Mouse (Mus musculus) intestine, embryonic 16.5 days (tissue): Measurements from ENCODE around the gene Rbbp4. TPM values are rescaled to one million over a fixed set of nuclear protein-coding genes. Genes with fewer than 3 reads are reported as not detected.

Experiments
- ATAC-seq: fragments of 200-750 bp; cut with Nextera tagmentation; 2 replicates; pipeline ENCODE4 v1.8.0; 2017; ENCODE audit warnings: moderate TSS enrichment, moderate library complexity
- H3K27ac ChIP-seq: fragments of 300-500 bp; sonication (generic); 2 replicates; pipeline ENCODE4 v1.5.1; 2014; ENCODE audit warnings: mild to moderate bottlenecking, low read length
- H3K27me3 ChIP-seq: fragments of 300-500 bp; sonication (generic); replicated peaks from 2 replicates; pipeline ENCODE4 v1.6.1; 2014; ENCODE audit warnings: low read length, control low read depth, mixed read lengths; ENCODE audit not compliant: control insufficient read depth, insufficient read depth
- H3K36me3 ChIP-seq: fragments of 300-500 bp; sonication (generic); 2 replicates; pipeline ENCODE4 v1.6.1; 2014; ENCODE audit warnings: low read length, control low read depth; ENCODE audit not compliant: control insufficient read depth, insufficient read depth
- H3K4me1 ChIP-seq: fragments of 300-500 bp; sonication (generic); 2 replicates; pipeline ENCODE4 v1.6.1; 2014; ENCODE audit warnings: low read length, control low read depth, mixed read lengths; ENCODE audit not compliant: control insufficient read depth, insufficient read depth
- H3K4me2 ChIP-seq: fragments of 300-500 bp; sonication (generic); 2 replicates; pipeline ENCODE4 v1.6.1; 2014; ENCODE audit warnings: low read depth, low read length, control low read depth
- H3K4me3 ChIP-seq: fragments of 300-500 bp; sonication (generic); 2 replicates; pipeline ENCODE4 v1.5.1; 2014; ENCODE audit warnings: mild to moderate bottlenecking, low read length
- H3K9ac ChIP-seq: fragments of 300-500 bp; sonication (generic); 2 replicates; pipeline ENCODE4 v1.6.1; 2014; ENCODE audit warnings: low read depth, low read length
- H3K9me3 ChIP-seq: fragments of 300-500 bp; sonication (generic); 2 replicates; pipeline ENCODE4 v1.6.1; 2016; ENCODE audit warnings: low read length, control low read depth; ENCODE audit not compliant: control insufficient read depth
- WGBS: fragments of 180-500 bp; shearing (Covaris S2); extraction: QIAGEN DNeasy Blood & Tissue Kit; methylation state at CpG from one replicate; pipeline ENCODE4 v1.1.7; 2014; 5-methylcytosine and 5-hydroxymethylcytosine counted together
- polyA plus RNA-seq: library from polyadenylated mRNA; unstranded; fragments of >200 nt; fragmentation: Nextera tagmentation; extraction: Ambion mirVana; gene quantifications from 2 replicates; pipeline ENCODE4 v1.2.1, GENCODE M21; 2015

Rbbp4 gene
- polyA plus RNA-seq, 1 experiment from 2014 or later, result 297 TPM

DNA sequence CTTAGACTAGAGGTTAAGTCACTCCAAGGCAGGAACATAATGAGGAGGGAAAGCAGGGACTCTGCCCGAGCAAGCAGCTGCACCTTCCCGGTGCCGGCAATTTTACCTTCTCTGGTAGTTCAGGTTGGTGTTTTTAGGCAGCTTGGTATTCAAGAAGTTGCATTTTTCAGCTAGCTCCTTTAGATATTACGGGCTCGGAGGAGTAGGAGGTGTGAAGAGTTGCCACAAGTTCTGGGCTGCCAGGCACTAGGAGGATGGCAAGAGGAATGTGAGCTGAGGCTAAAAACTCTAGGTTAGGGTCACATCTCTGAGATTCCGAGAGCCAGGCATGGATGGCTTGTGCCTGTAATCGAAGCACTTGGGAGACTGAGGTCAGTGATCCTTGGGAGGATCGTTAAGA, 45.5 kb downstream of the Rbbp4 start:
- Histone ChIP-seq H3K9ac (no peak overlapping the region), H3K4me3 (no peak overlapping the region), H3K27ac (no peak overlapping the region), H3K36me3 (no peaks in the 10 kb centered on the region), H3K4me2 (no peak overlapping the region), H3K9me3 (no peaks in the 10 kb centered on the region), H3K27me3 (peaks cover 8% of the 10 kb centered on the region; the same call in 1 of the 2 replicates), H3K4me1 (peaks cover 18% of the 10 kb centered on the region)
- WGBS, result 90% methylated on average over 8 of the region's 8 CpGs
- no peak for ATAC-seq

DNA sequence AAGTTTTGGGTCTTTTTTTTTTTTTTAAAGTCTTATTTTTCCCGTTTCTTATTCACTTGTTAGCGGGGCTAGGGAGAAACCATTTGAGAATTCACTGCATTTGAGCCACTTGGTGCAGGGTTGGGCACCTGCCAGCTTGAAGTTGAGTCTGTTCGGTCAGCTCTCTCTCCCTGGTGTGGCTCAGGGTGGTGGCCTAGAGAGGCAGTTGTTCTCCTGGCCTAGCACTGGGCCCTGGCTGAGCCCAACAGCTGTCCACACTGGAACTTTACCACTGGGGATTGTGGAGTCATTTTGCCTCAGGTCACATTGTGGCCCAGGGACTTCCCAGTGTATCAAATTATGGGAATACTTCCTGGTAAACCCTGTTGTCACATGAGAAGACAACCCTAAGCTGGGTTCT, 47.1 kb downstream of the Rbbp4 start:
- 45% methylated on average over 3 of the region's 3 CpGs for WGBS
- 0 out of 2 replicates have a peak, but pooled peaks have one; percentile 26 for ATAC-seq
- peak overlapping the region; percentile 61; the same call in 1 of the 2 replicates for H3K4me3 ChIP-seq
- H3K27me3 ChIP-seq, result peaks cover 8% of the 10 kb centered on the region; the same call in 1 of the 2 replicates
- peaks cover 18% of the 10 kb centered on the region for H3K4me1 ChIP-seq
- no peak overlapping the region for H3K27ac ChIP-seq
- H3K4me2 ChIP-seq, result peak overlapping the region; percentile 100
- H3K9me3 ChIP-seq, result no peaks in the 10 kb centered on the region
- peak overlapping the region; percentile 72 for H3K9ac ChIP-seq
- no peaks in the 10 kb centered on the region for H3K36me3 ChIP-seq

DNA sequence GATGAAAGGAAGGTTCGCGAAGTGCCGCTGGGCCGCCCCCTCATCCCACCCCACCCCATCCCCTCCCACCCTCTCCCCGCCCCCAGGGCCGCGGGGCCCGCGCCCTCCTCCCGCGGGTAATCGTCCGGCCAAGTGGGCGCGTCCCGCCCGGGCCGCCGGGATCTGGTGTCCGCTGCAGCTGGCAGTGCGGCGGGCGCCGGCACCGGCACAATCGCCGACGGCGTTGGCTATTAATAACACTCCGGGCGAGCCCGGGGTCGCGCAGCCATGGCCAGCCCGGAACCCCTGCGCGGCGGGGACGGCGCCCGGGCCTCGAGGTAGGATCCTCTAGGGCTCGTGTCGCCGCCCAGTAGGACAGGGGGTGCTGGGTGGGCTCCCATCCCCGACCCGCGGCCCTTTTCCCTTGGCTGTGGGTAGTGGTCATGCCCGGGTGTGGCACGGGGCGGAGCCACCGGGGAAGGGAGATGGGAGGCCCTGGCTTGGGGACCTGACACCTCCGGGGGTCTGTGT, 47.6 kb downstream of the Rbbp4 start, which contains the start of gene Sync:
TSS of gene Sync (plus strand) at position 146 of the 510 bp plus-strand sequence.
- Histone ChIP-seq H3K27ac (no peak within 1 kb of the TSS), H3K27me3 (peaks cover 8% of the 10 kb centered on the region; the same call in 1 of the 2 replicates), H3K36me3 (no peaks in the 10 kb centered on the region), H3K4me1 (peaks cover 18% of the 10 kb centered on the region), H3K4me2 (peak within 1 kb of the TSS; percentile 100), H3K9me3 (no peaks in the 10 kb centered on the region), H3K4me3 (peak within 1 kb of the TSS; percentile 61), H3K9ac (peak within 1 kb of the TSS; percentile 72)
- 1% methylated on average over 41 of the region's 53 CpGs for WGBS
- ATAC-seq, result peak; percentile 49

DNA sequence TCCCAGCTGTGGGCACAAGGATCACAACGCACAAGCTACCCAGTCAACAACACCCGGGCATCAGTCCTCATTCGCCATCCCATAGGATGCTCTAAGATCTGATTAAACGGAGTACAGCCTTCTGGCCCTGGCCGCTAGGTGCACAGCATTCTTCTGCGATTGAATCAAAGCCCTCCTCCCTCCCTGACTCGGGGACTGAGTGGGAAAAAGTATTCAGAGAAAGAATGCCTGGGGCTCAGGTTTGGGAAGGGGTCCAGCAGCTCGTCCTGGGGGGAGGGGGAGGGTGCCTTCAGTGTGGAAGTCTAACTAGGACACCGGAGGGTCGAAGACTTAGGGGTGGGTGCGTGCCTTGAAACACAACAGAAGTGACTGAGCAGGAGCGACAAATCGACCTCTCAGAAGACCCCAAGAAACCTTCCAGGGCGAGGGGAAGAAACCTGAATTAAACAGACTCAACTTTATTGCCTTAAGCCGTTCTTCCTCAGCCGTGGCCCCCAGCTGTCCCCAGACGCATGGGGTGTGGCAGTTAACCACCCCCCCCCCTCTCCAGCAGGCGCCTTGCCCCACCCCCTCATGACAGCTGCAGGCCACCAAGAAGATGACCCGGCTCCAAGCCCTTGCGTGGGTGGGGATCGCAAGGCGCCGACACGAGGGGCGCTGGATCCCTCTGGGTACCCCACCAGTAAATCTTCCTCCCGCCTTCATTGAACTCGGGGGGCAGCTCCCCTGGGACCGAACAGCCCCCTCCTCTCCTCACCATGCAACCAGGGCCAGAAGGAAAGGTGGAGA, 48.3 kb downstream of the Rbbp4 start:
- Histone ChIP-seq H3K4me2 (peak overlapping the region; percentile 100), H3K4me1 (peaks cover 18% of the 10 kb centered on the region), H3K9me3 (no peaks in the 10 kb centered on the region), H3K27ac (no peak overlapping the region), H3K4me3 (peak overlapping the region; percentile 61), H3K36me3 (no peaks in the 10 kb centered on the region), H3K27me3 (peaks cover 8% of the 10 kb centered on the region; the same call in 1 of the 2 replicates), H3K9ac (peak overlapping the region; percentile 72)
- 3% methylated on average over 28 of the region's 28 CpGs for WGBS
- ATAC-seq, result peak; percentile 62

DNA sequence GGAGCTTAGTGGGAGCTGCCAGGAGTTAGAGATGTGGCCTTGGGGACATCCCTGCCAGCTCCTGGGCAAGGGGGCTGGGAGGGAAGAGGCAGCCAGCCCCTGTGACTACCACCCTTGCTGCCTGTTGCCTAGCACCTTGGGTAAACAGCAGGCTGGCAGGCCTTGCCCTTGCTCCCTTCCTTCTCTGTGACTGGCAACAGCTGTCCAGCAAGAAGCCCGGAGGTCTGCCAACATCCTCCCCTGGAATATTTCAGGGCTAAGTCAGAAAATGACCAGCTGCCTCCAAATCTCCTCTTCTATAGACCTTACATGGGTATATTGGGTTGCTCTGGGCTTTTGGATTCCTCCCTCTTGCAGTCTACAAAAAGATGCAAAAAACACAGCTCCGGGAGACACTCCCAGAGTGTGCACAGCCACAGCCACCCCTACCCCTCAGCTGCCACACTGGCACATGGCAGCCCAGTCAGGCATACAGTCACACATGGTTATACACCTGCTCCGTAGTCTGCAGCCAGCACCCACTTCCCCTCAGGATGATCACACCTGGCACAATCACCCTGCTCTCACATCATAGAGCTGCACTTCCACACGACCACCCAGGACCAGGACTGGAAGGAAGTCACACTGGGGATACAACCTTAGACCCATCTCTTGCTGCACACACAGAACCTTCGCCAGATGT, 49.0 kb downstream of the Rbbp4 start:
- Histone ChIP-seq H3K27me3 (peaks cover 8% of the 10 kb centered on the region; the same call in 1 of the 2 replicates), H3K9me3 (no peaks in the 10 kb centered on the region), H3K27ac (no peak overlapping the region), H3K36me3 (no peaks in the 10 kb centered on the region), H3K4me3 (no peak overlapping the region; the same call in 1 of the 2 replicates), H3K9ac (peak overlapping the region; percentile 24; the same call in 1 of the 2 replicates), H3K4me2 (peak overlapping the region; percentile 100), H3K4me1 (peaks cover 18% of the 10 kb centered on the region)
- no peak for ATAC-seq
- WGBS, result 53% methylated on average over 5 of the region's 5 CpGs

DNA sequence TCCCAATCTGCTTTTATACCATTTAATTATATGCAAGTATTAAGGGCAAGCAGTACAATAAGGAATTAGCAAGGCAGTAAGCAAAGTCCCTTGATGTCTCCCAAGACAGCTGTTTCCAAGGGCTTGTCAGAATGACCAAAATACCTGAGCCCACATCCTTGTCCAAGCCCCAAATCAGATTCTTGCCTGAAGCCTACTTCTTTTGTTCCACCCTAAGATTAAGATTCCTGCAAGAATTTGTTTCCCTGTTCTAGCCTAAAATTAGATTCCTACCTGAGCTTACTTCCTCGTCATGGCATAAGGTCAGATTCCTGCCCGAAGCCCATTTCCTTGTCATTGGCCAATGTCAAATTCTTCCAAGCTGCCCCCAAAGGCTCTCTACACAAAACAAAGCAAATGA, 50.5 kb downstream of the Rbbp4 start:
- H3K4me3 ChIP-seq, result no peak overlapping the region

DNA sequence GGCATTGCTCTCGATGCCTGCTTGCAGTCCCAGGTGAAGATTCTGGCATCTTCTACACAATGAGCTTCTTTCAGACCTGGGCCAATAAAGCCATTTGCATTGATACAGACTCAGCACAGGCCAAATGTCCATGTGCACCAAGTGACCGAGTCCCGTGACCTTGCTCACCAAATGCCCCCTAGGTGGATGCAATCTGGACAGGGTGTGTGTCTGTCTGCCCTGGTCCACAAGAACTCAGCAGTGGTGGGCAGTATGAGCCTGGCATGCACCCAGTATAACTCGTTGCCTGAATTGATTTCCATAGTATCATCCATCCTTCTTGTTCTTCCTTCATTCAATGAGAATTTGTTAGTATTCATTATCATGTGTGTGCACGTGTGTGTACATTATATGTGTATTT, 51.9 kb downstream of the Rbbp4 start:
- H3K9me3 ChIP-seq, result no peaks in the 10 kb centered on the region
- H3K27ac ChIP-seq, result no peak overlapping the region
- H3K36me3 ChIP-seq, result no peaks in the 10 kb centered on the region
- no peak overlapping the region for H3K9ac ChIP-seq
- H3K4me1 ChIP-seq, result peaks cover 18% of the 10 kb centered on the region
- H3K27me3 ChIP-seq, result peaks cover 8% of the 10 kb centered on the region; the same call in 1 of the 2 replicates
- H3K4me3 ChIP-seq, result no peak overlapping the region
- WGBS, result 84% methylated on average over 5 of the region's 5 CpGs
- H3K4me2 ChIP-seq, result no peak overlapping the region
- ATAC-seq, result no peak

More for the DNA sequence above, 50.5 kb downstream of the Rbbp4 start:
- Histone ChIP-seq H3K27ac (no peak overlapping the region), H3K9ac (no peak overlapping the region), H3K4me1 (peaks cover 18% of the 10 kb centered on the region), H3K9me3 (no peaks in the 10 kb centered on the region), H3K4me2 (no peak overlapping the region), H3K27me3 (peaks cover 8% of the 10 kb centered on the region; the same call in 1 of the 2 replicates), H3K36me3 (no peaks in the 10 kb centered on the region)
- 80% methylated on average over 2 of the region's 2 CpGs for WGBS
- no peak for ATAC-seq

DNA sequence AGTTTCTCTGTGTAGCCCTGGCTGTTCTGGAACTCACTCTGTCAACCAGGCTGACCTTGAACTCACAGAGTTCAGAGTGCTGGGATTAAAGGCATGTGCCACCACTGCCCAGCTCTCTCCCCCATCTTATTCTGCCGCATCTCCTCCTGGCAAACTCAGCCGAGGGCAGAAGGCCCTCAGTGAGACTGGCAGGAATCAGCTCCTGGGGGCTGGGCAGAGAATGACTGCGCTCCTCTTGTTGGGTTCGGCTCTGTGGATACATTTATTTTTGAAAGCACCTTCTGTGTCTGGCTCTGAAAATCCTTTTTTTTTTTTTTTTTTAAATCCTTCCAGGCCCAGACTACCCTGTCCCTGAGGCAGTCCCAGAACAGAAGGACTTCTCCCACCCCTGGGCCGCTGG, 52.4 kb downstream of the Rbbp4 start:
- no peak overlapping the region for H3K9ac ChIP-seq
- ATAC-seq, result no peak
- H3K4me2 ChIP-seq, result no peak overlapping the region
- peaks cover 17% of the 10 kb centered on the region for H3K4me1 ChIP-seq
- WGBS, result 76% methylated on average over 5 of the region's 5 CpGs
- H3K36me3 ChIP-seq, result no peaks in the 10 kb centered on the region
- H3K27me3 ChIP-seq, result peaks cover 8% of the 10 kb centered on the region; the same call in 1 of the 2 replicates
- no peak overlapping the region for H3K27ac ChIP-seq
- H3K4me3 ChIP-seq, result no peak overlapping the region
- H3K9me3 ChIP-seq, result no peaks in the 10 kb centered on the region

DNA sequence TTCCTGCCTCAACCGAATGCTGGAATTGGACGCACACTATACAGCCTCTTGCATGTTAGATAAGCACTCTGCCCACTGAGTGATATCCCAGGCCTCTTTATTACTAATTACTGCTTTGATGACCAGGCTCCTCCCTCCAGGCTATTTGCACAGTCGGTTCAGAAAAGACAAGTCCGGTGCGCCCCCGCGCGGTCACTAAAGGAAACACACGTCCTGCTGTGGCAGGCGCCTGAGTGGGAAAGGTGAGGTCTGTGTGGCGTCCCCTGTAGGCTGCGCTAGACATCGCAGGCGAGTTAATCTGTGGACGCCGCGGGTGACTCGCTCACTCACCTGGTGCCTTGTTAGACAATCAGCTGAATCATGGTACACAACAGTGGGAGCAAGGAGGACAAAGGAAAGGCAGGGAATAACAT, 58.7 kb downstream of the Rbbp4 start:
- ATAC-seq, result peak; percentile 63
- under 1% methylated on average over 18 of the region's 18 CpGs for WGBS
- H3K4me2 ChIP-seq, result no peak overlapping the region
- no peaks in the 10 kb centered on the region for H3K9me3 ChIP-seq
- no peak overlapping the region for H3K4me3 ChIP-seq
- H3K27ac ChIP-seq, result no peak overlapping the region
- no peak overlapping the region for H3K9ac ChIP-seq
- H3K36me3 ChIP-seq, result no peaks in the 10 kb centered on the region
- H3K27me3 ChIP-seq, result no peaks in the 10 kb centered on the region
- peaks cover 4% of the 10 kb centered on the region for H3K4me1 ChIP-seq
